Mouse (Mus musculus) kidney, adult 11 months (tissue): ENCODE results near the gene Sars.

ENCODE experiments used
- DNase-seq: peaks from one replicate; pipeline ENCODE4 v3.0.0; 2022

Sars gene

GRCm38 (mm10) chr3:108444698-108445365 is at the start of gene Sars:
Sars (minus strand) TSS chr3:108445209.
- peak; percentile 90 for DNase-seq

- DNase-seq: no peak
These were observed 45.0 kb upstream of the Sars start for GRCm38 (mm10) chr3:108489968-108490367.

- no peak for DNase-seq
These were observed 39.7 kb upstream of the Sars start for GRCm38 (mm10) chr3:108484749-108485148.

DNA sequence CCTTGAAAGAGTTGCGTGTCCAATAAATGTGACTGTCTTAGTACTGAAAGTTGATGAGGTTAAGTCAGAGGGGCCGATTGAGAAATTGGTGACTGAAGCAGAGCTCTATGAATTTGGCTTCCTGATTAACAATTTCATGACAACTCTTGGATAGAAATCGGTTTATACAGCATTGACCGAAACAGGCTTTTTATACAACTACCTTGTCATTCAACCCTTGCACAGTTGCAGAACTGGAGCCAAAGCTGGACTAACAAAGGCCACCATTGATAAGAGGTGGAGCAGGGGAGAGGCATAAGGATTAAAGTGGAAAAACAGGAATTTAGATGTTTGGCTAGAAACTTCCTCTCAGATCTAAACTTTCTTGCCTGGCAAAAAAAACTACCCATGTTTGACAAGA is 33.8 kb upstream of the Sars start:
- DNase-seq: no peak

DNA sequence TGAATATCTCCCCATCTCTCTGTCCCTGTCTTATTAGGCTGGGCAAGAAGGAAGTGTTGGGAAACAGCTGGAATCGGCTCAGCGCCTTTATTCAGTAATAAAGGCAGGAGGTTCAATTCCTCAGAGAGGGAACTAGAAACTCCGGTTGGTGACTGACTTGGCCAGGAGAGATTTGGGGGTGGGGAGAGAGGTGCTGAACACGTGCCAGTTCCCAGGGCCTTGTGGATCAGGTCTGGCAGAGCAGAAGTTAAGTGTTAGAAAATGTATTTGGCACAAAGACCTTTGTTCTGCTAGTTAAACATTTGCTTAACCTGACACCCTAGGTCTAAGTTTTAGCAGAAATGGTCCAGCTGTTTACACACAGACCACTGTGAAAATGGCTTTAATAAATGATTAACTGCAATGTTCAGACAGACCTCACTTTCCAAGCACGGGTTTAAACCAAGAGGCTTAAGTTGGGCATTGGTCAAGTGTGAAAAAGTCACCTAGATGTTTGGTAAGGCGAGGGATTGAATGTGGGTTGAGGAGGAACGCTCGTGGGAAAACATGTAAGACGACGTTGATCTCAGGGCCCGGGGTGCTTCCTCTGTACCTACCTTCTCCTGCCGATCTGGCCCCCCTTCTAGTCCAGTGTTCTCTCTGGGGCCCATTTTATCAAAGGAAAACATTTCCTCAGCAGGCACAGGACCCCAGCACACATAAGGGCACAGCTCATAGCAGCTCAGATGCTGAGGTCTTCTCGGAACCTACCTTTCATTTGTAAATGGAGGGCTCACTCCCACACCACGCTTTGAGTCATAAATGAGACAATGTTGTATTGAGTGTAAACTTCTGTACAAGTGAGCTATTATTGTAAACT is 32.0 kb upstream of the Sars start:
- peak; percentile 91 for DNase-seq

- DNase-seq: no peak
These were observed 30.5 kb upstream of the Sars start for GRCm38 (mm10) chr3:108475496-108475895.

DNA sequence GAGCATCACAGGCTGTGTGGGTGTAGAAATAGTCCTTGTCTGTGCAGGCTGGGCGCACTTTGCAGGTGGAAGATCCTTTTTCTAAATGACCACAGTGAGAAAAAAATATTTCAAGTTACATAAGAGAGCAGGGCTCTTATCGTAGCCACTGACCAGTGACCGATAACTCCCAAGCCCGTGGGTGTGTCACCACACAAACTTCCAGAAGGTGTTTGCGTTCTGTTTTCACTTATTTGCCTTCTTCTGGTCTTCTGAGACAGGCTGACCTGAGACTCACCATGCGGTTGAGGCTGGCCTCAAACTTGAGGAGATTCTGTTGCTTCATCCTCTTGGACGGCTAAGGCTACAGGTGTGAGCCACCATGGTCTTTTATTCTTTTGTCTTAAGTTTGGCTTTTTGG is 30.0 kb upstream of the Sars start:
- DNase-seq: no peak

DNA sequence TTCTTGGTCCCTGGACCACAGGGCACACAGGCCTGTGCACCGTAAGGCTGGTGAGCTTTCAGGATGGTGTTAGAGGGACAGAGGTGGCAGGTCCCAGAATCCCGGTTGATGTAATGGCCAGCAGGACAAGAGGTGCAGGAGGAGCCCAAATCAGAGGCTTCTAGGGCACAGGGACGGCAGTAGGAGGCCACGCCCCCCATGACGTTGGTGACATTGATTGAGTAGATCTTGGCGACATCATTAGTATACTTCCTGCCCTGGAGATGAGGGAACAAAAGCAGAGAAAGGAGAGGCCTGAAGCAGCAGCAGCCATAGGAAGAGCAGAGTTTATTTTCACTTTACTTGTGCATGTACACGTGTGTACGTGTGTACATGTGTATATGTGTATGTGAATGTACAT is 22.8 kb upstream of the Sars start:
- DNase-seq: no peak

DNA sequence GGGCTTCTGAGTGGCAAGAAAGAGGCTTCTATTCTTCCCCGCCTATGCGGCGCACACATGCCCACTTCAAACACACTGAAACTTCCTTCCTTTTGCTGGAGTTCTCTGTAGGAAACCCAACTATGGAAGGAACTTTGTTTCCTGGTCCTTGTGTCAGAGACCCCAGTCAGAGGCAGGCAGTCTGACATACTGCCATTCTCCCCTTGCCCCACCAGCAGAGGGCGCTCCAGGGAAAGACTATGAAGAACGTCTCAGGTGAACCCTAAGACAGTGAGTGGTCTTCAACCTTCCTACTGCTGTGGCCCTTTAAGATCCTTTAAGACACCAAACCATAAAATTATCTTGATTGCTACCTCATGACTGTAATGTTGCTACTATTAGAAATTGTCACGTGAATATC is 21.4 kb upstream of the Sars start:
- peak; percentile 47 for DNase-seq

DNA sequence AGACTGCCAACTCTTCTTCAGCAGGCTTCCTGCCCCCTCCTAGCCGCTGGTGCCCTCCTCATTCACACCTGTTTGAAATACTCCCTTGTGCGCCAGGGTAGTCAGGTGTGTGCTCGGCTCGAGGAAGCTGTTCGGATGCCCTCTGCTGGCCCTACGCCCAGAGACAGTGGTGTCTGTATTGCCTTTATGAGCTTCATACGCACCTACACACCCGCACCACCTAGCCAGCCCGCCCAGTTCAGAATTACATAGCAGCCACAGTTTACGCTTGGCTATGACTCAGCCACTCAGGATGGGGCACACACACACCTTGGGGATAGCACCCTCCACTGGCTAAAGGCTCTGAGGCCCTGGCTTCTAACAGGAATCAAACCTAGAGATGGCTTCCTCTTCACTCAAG is 13.9 kb upstream of the Sars start:
- DNase-seq: peak; percentile 52

GRCm38 (mm10) chr3:108458380-108458779 is 13.4 kb upstream of the Sars start:
- no peak for DNase-seq

GRCm38 (mm10) chr3:108454172-108454571 is 9.2 kb upstream of the Sars start:
- DNase-seq: no peak

DNA sequence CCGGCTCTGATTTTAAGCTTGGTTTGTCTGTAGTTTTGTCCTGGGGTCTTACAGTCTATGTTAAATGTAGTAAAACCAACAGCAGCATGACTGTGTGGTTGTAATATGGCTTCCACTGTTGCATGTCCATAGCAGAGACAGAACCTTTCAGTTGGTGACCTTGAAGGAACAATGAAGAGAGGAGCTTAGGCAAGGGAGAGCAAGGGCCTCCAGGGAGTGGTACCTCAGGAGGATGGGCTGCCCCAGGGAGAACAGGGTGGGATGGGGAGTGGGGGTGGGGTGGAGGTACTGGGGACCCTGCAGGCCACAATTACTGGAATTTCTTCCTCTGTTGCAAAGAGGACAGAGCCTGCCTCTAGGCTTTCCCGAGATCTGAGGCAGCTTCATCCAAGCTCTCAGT is 7.0 kb upstream of the Sars start:
- DNase-seq: no peak

GRCm38 (mm10) chr3:108445366-108445705 is 327 bp upstream of the Sars start:
- DNase-seq: no peak

DNA sequence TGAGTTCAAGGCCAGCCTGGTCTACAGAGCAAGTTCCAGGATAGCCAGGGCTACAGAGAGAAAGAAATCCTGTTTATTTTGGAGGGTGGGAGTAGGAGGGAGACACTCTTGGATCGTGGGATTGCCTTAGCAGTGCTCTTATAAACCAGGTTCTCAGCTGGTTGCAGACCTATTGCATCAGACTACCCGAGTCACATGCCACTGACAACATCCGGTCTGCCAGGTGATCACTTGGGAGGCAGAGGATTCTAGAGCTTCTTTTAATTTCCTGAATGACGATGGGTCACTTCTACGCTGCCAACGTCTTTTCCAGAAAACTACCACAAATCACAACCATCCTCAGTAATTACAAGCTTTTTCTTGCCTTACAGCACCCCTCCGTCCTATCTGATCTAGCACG is 980 bp downstream of the Sars start:
- peak; percentile 58 for DNase-seq

DNA sequence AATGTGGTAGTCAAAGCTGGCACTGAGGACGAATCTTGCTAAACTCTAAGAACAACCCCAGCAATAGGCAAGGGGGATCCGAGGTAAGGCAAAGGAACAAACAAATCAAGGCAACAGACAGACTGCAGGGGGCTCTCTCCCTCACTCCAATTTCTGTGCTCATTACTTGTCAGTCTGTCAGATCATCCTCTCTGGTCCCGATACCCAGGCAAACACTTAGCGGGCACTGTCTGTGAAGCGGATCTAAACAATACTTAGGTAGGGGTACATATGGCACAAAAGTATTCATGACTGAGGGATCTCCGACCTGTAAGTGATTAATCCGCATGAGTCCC is 8.7 kb downstream of the Sars start:
- DNase-seq: no peak

GRCm38 (mm10) chr3:108435701-108436379 is 9.2 kb downstream of the Sars start:
- no peak for DNase-seq

DNA sequence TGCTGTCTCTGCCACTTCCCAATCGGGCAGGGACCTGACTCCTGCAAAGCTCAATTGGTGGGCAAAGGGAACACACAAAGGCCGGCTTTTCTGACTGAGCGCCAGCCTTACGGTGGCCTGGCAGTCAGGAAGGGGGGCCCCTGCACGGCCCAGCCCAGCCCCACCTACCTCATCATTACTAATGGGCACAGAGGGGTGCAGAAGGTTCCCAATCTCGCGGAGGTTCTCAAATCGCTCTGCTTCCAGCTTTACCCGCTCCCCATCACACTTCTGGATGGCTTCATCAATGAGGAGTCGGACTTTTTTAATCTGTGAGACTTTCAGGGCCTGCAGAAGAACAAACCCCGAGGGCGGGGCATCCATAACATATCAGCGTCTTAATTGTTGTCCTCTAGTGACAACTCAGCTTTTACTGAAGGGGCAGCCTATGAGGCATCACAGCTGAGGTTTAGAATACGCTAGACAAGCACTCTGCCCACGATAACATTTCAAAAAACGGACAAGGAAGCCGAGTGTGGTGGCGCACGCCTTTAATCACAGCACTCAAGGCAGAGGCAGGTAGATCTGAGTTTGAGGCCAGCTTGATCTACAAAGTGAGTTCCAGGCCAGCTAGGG is 11.0 kb downstream of the Sars start:
- DNase-seq: no peak

DNA sequence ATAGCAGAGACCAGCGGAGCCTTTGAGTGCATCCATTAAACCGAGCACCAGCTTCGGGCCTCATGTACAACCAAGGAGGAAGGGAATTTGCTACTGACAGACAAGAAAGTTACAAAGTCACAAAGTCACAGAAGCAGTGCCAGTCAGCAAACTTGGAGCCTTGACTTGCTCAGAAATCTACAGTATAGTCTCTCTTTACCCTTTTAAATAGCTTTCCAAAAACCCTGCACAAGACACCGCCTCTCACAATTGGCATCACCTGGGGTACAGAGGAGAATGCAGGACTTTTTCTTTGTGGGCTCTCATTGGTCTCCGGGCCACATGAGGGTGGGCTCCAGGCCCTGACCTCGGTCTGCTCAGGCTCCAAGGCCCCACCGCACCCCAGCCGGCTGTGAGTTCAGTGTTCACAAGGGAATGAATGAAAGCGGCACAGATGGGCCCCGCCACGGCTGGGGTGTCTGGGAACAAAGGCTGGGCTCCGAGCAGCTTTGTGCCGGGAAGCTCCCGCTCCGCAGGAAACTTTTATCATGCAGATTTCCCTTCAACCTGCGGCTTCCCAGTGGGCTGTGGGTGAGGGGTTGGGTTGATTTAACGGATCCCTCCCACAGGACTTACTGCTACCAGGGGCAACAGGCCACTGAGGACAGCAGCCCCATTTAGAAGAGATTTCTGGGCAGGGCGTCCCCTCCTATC is 11.7 kb downstream of the Sars start:
- no peak for DNase-seq

DNA sequence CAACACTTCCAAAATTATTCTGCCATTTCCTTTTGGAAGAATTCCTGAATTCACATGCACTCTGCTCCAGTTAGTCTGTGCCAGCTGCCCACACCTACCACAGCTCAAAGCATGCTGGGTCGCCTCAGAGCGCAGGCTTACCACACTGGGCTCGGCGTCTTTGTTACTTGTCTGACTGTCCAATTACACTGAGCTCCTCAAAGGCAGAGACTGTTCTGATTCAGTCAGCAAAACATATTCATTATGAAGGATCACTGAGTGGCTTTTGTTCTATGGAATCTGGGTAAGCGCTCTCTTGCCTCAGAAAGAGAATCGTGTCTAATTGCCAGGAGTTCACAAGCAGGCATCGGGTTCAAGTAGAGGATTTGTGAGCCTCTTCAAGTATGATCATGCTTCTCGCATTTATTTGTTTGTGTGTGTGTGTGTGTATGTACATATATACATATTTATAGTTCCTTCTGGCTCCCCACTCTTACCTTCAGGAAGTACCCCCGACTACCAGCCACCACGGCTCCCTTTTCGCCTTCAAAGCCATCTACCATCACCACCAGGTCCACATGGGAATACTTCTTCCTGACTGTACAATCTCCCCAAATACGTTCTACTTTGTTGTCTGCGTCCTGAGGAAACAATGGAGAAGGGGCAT is 12.3 kb downstream of the Sars start:
- no peak for DNase-seq

DNA sequence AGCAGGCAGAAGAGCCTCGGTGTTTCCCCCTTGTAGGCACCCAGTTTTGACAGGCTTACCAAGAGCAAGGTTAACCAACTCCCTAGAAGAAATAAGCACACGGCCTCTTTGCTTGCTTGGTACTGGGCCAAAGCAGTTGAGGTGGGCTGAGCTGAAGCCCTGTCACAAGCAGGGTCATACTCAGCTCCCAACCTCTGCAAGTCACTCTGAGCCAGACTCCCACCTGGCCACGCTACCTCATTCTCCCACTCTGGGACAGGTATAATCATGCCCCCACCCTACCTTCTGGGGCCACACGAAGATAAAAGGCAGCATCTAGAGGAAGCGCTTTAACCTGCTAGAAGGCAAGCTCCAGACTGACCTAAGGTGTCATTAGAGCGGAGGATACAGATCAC is 19.4 kb downstream of the Sars start:
- no peak for DNase-seq

DNA sequence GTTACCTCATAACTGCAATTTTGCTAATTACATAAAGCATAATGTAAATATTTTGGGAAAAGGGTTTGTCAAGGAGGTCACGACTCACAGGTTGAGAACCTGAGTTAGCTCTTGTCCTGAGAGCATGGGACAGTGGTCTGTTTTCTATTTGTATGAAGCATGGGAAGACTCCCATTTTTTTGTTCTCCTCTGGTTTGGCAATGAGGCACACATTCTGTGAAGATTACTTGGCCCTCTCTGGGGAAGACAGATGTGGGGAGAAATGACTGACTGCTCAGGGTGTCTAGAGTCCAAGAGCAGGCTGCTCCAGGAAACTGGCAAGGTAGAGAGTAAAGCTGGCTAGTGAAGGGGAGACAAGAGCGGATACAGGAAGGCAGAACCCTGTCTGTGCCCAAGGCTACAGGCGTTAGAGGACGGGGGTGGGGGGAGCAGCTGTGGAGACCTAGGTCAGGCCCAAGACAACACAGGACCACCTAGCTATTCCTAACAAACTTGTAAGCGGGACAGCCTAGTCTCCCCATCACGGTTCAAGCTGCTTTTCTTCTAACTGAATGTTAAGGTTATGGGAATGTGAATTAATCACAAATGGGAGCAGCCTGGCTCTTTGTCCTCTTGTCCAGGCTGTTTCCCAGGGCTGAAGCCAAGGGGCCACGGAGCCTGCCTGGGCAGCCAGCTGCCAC is 19.9 kb downstream of the Sars start:
- no peak for DNase-seq
